Comparison of ENCODE assay signal across 9 mouse cellular contexts in genomic region chr13:38690028-38690427, GRCm38 (mm10). TPM values are rescaled to one million over a fixed set of nuclear protein-coding genes. Genes with fewer than 3 reads are reported as not detected.
DNase-seq lines count a peak whose midpoint lies in the region; ATAC-seq and TF ChIP-seq lines count a peak whose summit lies in the region.
"Had no signal": no experiment of that assay in that cellular context is flagged by ENCODE, and none has a peak within 500 bp of the region (broad histone marks: within the 10 kb centered on the region; RNA-seq: fewer than 3 reads in every experiment).

No protein-coding gene starts in this region.

- no peaks in the 10 kb centered on the region for H3K36me3 ChIP-seq in hindbrain, embryonic 10.5 days
- no peaks in the 10 kb centered on the region for H3K36me3 ChIP-seq in hindbrain, embryonic 12.5 days
- H3K36me3 ChIP-seq in E14TG2a.4 (ENCODE audit: insufficient read depth, low read length) = no peaks in the 10 kb centered on the region
- H3K36me3 ChIP-seq in midbrain, embryonic 13.5 days = no peaks in the 10 kb centered on the region
- H3K36me3 ChIP-seq: lung, embryonic 15.5 days had no signal

- WGBS in hindbrain, embryonic 10.5 days = 60% methylated on average over 3 of the region's 3 CpGs
- WGBS in hindbrain, embryonic 12.5 days = 60% methylated on average over 3 of the region's 3 CpGs
- 49% methylated on average over 3 of the region's 3 CpGs for WGBS in midbrain, embryonic 13.5 days

- H3K27ac ChIP-seq in hindbrain, embryonic 10.5 days = no peak overlapping the region
- no peak overlapping the region; the same call in 1 of the 2 replicates for H3K27ac ChIP-seq in hindbrain, embryonic 12.5 days
- no peak overlapping the region for H3K27ac ChIP-seq in midbrain, embryonic 13.5 days
- H3K27ac ChIP-seq: lung, embryonic 15.5 days had no signal

- ATAC-seq in hindbrain, embryonic 12.5 days (ENCODE audit: low FRiP score) = no peak
- ATAC-seq in midbrain, embryonic 13.5 days = peak; percentile 40; the same call in 1 of the 2 replicates
- no peak for ATAC-seq in granulocyte monocyte progenitor cell, adult 5-6 weeks (replicated peaks; ENCODE audit: poor library complexity, severe bottlenecking)

- no peak overlapping the region for H3K4me3 ChIP-seq in hindbrain, embryonic 10.5 days
- no peak overlapping the region for H3K4me3 ChIP-seq in hindbrain, embryonic 12.5 days
- no peak overlapping the region for H3K4me3 ChIP-seq in E14TG2a.4 (replicated peaks; ENCODE audit: low read length)
- H3K4me3 ChIP-seq in midbrain, embryonic 13.5 days (replicated peaks) = no peak overlapping the region
- H3K4me3 ChIP-seq: lung, embryonic 15.5 days had no signal

- H3K27me3 ChIP-seq in hindbrain, embryonic 10.5 days (ENCODE audit: insufficient read depth, poor library complexity, severe bottlenecking) = no peaks in the 10 kb centered on the region
- H3K27me3 ChIP-seq in hindbrain, embryonic 12.5 days = no peaks in the 10 kb centered on the region
- H3K27me3 ChIP-seq in E14TG2a.4 (ENCODE audit: insufficient read depth, low read length) = no peaks in the 10 kb centered on the region
- no peaks in the 10 kb centered on the region for H3K27me3 ChIP-seq in midbrain, embryonic 13.5 days
- H3K27me3 ChIP-seq: lung, embryonic 15.5 days had no signal

- no peaks in the 10 kb centered on the region for H3K4me1 ChIP-seq in hindbrain, embryonic 10.5 days (replicated peaks)
- H3K4me1 ChIP-seq in hindbrain, embryonic 12.5 days = no peaks in the 10 kb centered on the region
- H3K4me1 ChIP-seq in E14TG2a.4 (replicated peaks; ENCODE audit: low read depth, low read length) = no peaks in the 10 kb centered on the region
- H3K4me1 ChIP-seq in midbrain, embryonic 13.5 days (replicated peaks) = no peaks in the 10 kb centered on the region
- H3K4me1 ChIP-seq: lung, embryonic 15.5 days had no signal

- H3K4me2 ChIP-seq in hindbrain, embryonic 12.5 days (replicated peaks) = no peak overlapping the region
- no peak overlapping the region for H3K4me2 ChIP-seq in midbrain, embryonic 13.5 days (replicated peaks)
- H3K4me2 ChIP-seq: lung, embryonic 15.5 days had no signal

- H3K9ac ChIP-seq in hindbrain, embryonic 12.5 days = no peak overlapping the region
- no peak overlapping the region for H3K9ac ChIP-seq in midbrain, embryonic 13.5 days (replicated peaks)
- H3K9ac ChIP-seq: lung, embryonic 15.5 days had no signal

- H3K9me3 ChIP-seq in hindbrain, embryonic 10.5 days = no peaks in the 10 kb centered on the region
- no peaks in the 10 kb centered on the region for H3K9me3 ChIP-seq in hindbrain, embryonic 12.5 days (replicated peaks)
- no peaks in the 10 kb centered on the region for H3K9me3 ChIP-seq in E14TG2a.4 (ENCODE audit: low read length)
- no peaks in the 10 kb centered on the region for H3K9me3 ChIP-seq in midbrain, embryonic 13.5 days
- H3K9me3 ChIP-seq: lung, embryonic 15.5 days had no signal

- DNase-seq in hindbrain, embryonic 10.5 days (ENCODE audit: low spot score) = peak; percentile 16
- peak; percentile 12 to 15 for DNase-seq in adrenal gland, postnatal 36 days
- DNase-seq in kidney, postnatal 10 days = peak; percentile 54
- no peak for DNase-seq in thymus, adult 18-20 months

- 0 out of 2 replicates have a peak, but pooled peaks have one; percentile 8 for TF ChIP-seq CTCF in E14TG2a.4 (conservative IDR thresholded peaks at IDR 0.05; ENCODE audit: low read length)

RNA-seq across cellular contexts. Expression of gene Eef1e1, which starts 31.2 kb away (rescaled TPM):
- 69.4 and 71.5 TPM in 2 replicates for polyA plus RNA-seq in hindbrain, embryonic 10.5 days (2016; fragmentation: Nextera tagmentation; extraction: Ambion mirVana)
- 58.4 and 59.8 TPM in 2 replicates for polyA plus RNA-seq in hindbrain, embryonic 12.5 days (2016; fragmentation: Nextera tagmentation; extraction: Ambion mirVana)
- total RNA-seq in adrenal gland, postnatal 36 days (2021) = 10 to 100 TPM; 36.6 to 44.1 TPM
- 91.3 and 92.3 TPM in 2 replicates for polyA plus RNA-seq in midbrain, embryonic 13.5 days (2015; fragmentation: Nextera tagmentation; extraction: Ambion mirVana)
- total RNA-seq in granulocyte monocyte progenitor cell, adult 5-6 weeks (2014; fragmentation: Nextera tagmentation) = 37.2 and 57.7 TPM in 2 replicates
- total RNA-seq in granulocyte monocyte progenitor cell, adult 5-6 weeks (2017) = 46.8 and 50.7 TPM in 2 replicates

RNA-seq across cellular contexts. Expression of gene Bloc1s5, which starts 55.1 kb away (rescaled TPM):
- 20.1 and 25.8 TPM in 2 replicates for polyA plus RNA-seq in hindbrain, embryonic 10.5 days (2016; fragmentation: Nextera tagmentation; extraction: Ambion mirVana)
- 24.7 TPM in 2 replicates for polyA plus RNA-seq in hindbrain, embryonic 12.5 days (2016; fragmentation: Nextera tagmentation; extraction: Ambion mirVana)
- 10 to 100 TPM; 19.8 to 25.7 TPM for total RNA-seq in adrenal gland, postnatal 36 days (2021)
- polyA plus RNA-seq in midbrain, embryonic 13.5 days (2015; fragmentation: Nextera tagmentation; extraction: Ambion mirVana) = 28.4 and 30.2 TPM in 2 replicates
- total RNA-seq in granulocyte monocyte progenitor cell, adult 5-6 weeks (2014; fragmentation: Nextera tagmentation) = 6.1 and 11.6 TPM in 2 replicates
- total RNA-seq in granulocyte monocyte progenitor cell, adult 5-6 weeks (2017) = 5.9 and 7.9 TPM in 2 replicates

Comparison
In these comparisons a context has a peak if more than half of its experiments do, and no peak if none do; other contexts are left out.
1. DNase-seq: peak in hindbrain, embryonic 10.5 days (single experiment), adrenal gland, postnatal 36 days (2 of 2) and kidney, postnatal 10 days (single experiment); none in thymus, adult 18-20 months (0 of 2).